Mouse (Mus musculus) heart, postnatal 25 days (tissue): ENCODE results near the gene Tanc1. TPM values are rescaled to one million over a fixed set of nuclear protein-coding genes. Genes with fewer than 3 reads are reported as not detected.

ENCODE experiments used
- DNase-seq: peaks from one replicate; pipeline ENCODE4 v3.0.0; 2022; ENCODE audit warnings: low spot score
- intact Hi-C: fragments of 180-260 bp; cut with DNase I; formaldehyde crosslinking; loops from one replicate; pipeline ENCODE4 v1.15.1; 2025
- total RNA-seq, 2 experiments: library from RNA; stranded (reverse); gene quantifications; 2 replicates each; pipeline ENCODE4 v1.2.3; 2021

Tanc1 gene
- total RNA-seq, 2 experiments from 2014 or later: 27.1 to 29.3 TPM

DNA sequence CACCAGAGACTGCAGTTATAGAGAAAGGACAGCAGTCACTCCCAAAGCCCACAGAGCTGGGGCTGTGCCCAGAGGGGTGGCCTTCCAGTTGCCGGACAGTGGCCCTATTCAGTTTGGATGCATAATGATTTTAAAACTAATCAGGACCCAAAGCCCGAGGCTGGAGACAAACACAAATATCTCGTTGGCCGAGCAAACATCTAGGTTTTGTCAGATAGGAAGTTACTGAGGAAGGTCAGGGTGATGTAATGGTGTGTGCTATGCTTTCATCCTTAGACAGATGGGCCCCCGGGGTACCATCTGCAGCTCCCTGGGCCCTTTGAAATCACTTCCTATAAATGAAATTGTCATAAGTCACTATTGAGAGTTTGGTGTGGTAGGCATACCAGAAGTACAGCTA lies 33.0 kb downstream of the Tanc1 start:
- no peak for DNase-seq
- intact Hi-C loops: loop anchor here (5.0 kb wide), 1 partner anchor 33 kb away; the partner anchor contains the start of gene Tanc1

DNA sequence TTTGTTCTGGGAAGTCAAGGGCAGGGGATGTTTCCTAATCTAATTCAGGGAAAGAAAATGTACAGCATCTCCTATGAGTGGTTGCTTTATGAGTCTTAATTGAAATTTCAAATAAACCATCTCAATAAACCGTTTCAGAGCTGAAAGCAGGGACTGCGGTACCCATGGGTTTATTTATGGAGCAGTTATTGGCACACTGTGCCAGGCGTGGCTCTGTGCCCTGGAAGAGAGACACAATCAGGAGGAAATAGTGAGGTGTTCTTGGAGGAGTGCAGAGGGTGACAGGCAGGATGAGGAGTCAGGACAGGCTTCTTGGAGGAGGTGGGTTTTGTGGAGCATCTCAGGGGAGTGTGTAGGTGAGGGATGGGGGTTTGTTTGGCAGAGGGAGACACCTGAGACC lies 33.7 kb downstream of the Tanc1 start:
- intact Hi-C loops: loop anchor here (5.0 kb wide), 1 partner anchor 33 kb away; the partner anchor contains the start of gene Tanc1
- DNase-seq: no peak

DNA sequence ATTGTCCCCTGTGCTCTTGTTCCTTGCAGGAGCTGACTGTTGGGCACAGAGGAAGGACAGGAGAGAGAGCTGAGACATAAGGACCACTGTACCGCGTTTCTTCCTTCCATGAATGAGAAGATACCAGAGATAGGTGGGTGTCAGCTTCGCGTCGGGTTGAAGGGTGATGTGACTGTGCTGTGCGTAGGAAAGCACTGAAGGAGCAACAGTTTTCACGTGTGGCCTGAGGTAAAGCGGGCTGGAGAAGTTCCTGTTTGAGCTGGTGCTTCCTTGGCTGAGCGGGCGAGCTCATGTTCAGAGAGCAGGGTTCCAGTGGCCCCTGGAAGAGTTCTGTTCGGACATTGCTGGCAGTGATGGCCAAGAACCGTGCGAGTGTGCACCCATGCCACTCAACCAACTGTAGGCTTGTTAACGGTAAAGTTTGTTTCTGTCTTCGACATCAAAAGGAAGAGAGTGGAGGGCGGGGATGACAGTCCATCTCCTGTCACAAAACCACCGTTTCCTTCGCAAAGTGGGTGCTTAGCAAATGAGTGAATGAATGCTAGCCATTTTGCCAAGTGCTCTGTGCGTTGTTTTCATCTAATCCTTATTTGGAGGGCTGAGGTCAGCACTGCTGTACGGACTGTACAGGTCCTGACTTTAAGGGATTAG lies 35.0 kb downstream of the Tanc1 start:
- intact Hi-C loops: loop anchor here (5.0 kb wide), 1 partner anchor 35 kb away; the partner anchor contains the start of gene Tanc1
- DNase-seq: no peak

DNA sequence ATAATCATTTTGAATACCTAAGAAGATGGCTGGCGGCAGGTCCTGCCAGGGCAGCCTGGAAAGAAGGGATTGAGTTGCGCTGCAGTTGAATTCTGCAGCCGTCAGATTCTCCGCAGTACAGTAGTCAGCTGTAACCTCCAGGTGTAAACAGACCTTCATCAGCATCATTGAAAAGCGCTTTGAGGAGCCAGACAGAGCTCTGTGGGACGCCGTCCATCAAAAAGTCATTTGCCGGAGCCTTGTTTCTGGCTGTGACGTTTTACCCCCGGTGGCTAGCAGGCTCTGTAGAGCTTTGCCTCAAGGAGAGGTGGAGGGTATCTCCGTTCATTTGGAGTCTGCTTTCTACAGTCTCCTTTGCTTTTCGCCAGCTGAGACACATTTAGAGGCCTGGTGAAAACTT lies 36.6 kb downstream of the Tanc1 start:
- intact Hi-C loops: loop anchor here (5.0 kb wide), 1 partner anchor 36 kb away; the partner anchor contains the start of gene Tanc1
- DNase-seq: no peak

DNA sequence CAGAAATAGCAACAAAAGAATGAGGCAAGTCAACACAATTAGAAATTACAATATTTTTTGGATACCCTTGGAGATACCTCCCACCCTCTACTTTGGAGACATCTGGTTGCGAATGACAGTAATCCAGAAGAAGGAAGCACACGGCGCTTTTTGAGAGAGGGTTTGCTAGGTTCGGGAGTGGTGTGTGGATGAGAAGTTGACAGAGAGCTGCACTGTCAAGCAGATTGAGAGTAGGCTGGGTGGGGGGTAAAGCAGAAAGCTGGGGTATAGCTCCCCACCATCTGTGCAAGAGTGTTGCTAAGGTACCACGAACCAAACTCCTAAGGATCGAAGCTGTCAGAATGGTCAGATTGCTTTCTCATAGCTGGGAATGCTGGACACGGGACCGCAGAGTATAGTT lies 40.0 kb downstream of the Tanc1 start:
- intact Hi-C loops: no loop called here
- DNase-seq: no peak

DNA sequence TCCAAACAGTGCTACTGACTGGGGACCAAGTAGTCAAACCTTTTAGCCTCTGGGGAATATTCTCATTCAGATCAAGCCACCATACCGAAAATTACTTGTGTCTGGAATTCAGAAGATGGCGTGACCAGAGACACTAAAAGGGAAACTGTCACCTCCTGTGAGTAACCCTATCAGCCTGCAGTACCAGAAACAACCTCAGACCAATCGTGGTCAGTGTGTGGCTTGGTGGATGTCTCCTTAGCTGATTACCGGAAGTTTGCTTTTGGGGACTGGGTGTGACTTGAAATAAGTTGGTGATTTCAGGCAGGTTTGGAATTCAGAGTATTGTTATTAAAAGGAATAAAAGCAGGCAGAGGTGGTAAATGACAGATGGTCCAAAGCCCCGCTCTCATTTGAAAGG lies 40.9 kb downstream of the Tanc1 start:
- intact Hi-C loops: no loop called here
- no peak for DNase-seq

DNA sequence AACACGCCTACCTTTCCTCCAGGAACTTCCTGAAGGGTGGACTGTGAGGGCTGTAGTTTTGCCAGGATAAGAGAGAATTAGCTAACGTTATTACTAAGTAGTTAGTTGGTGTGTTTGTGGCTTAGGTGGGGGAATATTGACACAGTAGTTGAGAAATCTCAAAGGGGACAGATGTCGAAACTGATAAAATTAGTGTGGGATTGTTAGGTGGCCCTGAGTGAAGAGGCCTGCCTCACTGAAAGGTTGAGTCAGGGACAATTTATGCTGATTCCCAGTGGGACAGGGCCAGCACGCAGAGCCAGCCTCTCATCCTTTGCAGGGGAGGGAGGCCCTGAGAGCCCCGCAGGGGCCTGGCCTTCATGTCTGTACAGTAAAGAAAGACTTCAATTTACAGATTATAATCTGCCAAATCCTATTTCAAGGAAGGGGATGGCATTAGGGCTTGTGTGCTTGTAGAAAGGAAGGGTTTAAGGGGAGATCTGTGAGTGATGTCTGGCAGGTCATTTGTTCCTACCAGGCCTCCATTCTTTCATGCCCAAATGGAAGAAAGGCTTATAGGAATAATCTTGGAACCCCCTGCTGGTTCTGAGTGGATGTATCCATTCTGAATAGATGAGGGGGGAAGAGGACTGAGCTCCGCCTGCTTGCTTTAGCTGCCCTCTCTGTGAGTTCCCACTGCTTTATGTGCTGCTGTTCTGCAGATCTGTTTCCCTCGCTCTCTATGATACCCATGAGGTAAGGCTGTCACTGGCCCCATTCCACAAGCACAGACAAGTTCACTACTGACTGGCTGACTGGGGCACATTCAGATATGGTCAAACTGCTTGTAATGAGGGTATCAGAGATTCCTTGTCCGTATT lies 41.7 kb downstream of the Tanc1 start:
- DNase-seq: no peak
- intact Hi-C loops: no loop called here

DNA sequence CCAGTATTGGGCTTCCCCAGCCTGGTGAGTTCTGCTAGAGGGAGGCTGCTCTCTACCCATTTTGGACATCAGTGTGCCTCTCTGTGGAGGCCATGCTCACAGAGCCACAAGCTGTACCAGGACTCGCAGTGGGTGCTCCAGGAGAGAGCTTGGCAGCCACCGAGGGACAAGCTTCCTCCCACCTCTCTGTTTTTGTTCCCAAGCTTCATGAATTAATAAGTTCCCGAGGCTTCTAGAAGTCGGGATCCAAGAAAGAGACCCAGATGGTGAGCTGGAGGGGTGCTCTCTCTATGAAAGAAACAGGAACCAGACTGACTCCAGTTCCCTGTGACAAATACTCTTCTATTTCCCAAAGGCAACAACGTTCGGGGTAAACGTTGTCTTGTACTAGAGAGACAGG lies 43.6 kb downstream of the Tanc1 start:
- intact Hi-C loops: no loop called here
- DNase-seq: no peak

DNA sequence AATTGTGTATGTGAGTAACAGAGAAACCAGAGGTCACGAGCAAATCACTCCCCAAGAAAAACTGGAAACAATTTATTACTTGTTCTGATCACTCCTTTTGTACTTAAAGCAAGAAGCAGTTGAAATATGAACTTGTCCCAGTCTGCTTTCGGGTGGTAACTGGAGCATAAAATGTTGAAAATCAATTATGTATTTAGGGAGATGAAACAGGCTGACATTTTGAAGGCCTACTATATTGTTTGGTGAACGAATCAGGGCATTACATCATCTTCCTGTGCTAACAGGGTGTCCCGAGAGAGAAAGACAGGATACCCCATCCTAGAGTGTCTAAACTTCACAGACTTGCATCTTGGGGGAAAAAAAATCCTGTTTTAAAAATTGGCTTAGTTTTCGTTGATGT lies 44.8 kb downstream of the Tanc1 start:
- DNase-seq: no peak
- intact Hi-C loops: no loop called here

DNA sequence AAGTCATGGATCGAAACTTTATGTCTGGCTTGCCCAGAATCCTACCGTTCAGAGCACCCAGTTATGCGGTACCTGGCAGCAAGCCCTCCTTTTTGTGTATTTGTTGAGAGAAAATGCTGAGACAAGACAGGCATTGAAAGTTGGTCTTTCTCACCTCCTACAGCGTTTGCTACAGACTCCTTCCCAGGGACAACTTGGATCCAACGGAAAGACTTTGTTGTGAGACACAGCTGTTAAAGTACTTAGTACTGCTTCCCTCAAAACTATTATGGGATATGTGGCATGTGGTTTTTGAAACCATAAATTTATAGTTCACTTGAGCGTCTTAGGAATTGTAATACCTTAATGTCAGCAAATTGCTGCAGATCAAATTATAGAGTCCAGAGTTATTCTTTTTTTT lies 47.8 kb downstream of the Tanc1 start:
- no peak for DNase-seq
- intact Hi-C loops: no loop called here

DNA sequence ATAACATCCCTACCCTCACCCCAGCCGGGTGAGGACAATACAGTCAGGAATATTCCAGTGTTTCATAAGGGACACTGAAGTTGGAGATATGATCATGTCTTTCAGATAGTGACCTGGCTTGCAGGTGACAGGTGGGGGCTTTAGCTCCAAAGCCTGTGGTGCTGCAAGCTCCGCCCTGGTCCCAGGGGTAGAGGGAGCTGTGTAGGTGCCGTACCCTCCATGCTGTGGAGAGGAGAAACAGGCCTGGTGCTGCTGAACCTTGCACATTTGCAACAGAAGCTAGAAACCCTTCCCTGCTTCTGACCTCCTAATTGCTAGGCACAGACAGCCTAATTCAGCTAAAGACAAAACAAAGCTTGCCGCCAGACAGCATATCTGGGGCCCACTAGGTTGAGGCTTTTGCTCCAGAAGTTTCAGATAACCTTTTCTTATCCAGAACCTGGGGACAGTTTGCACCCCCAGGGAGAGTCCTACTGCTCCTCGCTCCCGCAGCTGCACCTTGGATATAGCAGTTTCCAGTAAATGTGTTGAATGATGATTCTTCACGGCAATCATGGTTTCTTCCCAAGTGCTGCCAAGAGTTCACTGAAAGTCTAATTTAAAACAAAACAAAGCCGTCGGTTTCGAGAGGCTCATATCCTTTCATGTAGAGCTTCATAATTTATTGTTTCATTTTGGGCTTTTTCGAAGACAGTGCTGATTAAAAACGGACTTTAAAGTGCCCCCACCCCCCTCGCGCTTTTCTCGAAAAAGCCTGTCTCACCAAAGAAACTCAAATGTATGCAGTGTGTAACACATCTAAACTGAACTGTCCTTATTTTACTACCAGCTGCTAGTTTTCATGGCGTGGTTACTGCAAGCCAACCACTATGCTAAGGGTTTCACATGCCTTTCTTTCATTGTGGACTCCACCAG lies 49.3 kb downstream of the Tanc1 start:
- DNase-seq: no peak
- intact Hi-C loops: no loop called here

DNA sequence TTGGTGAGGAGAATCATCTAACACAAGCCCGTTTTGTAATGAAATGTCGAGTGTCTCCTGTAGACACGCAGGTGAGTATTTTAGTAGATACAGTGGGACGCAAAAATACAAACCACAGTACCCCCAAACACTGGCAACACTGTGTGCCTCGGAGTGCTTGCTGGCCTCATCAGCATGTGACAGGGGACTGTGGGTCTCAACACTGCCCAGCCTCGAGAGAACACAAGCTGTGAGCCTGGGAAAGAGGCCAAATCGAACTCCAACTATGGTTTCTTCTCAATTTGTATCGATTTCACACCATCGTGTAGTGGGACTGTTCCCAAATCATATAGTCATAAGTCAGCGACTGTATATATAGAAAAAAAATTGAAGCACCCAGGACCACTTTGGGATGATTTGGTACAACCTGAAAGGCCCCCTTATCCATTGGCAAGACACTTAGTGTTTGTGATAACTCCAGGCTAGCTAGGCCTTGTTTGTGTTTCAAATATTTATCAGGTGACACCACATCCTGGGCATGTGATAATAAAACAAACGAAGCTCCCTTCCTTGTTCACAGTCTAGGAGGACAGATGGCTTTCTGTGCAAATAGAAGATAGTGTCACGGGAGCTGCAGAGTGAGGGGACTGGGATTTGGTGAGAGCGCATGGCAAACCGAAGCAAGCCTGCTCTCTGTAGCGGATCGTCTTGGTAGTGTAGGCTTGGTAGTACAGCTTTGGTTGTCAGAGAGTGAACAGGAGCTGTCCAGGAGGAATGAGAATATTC lies 53.1 kb downstream of the Tanc1 start:
- DNase-seq: no peak
- intact Hi-C loops: no loop called here

DNA sequence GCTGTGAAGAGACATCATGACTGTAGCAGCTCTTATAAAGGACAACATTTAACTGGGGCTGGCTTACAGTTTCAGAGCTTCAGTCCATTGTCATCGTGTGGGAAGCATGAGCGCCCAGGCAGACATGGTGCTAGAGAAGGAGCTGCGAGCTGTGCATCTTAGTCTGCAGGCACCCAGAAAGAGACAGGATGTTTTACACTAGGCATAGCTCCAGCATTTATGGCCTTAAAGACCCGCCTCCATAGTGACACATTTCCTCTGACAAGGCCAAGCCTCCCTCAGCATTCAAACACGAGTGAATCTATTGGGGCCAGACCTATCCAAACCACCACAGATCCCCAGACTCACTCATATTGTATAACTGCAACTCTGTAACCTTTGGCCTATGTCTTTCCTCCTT lies 54.7 kb downstream of the Tanc1 start:
- intact Hi-C loops: no loop called here
- DNase-seq: no peak

DNA sequence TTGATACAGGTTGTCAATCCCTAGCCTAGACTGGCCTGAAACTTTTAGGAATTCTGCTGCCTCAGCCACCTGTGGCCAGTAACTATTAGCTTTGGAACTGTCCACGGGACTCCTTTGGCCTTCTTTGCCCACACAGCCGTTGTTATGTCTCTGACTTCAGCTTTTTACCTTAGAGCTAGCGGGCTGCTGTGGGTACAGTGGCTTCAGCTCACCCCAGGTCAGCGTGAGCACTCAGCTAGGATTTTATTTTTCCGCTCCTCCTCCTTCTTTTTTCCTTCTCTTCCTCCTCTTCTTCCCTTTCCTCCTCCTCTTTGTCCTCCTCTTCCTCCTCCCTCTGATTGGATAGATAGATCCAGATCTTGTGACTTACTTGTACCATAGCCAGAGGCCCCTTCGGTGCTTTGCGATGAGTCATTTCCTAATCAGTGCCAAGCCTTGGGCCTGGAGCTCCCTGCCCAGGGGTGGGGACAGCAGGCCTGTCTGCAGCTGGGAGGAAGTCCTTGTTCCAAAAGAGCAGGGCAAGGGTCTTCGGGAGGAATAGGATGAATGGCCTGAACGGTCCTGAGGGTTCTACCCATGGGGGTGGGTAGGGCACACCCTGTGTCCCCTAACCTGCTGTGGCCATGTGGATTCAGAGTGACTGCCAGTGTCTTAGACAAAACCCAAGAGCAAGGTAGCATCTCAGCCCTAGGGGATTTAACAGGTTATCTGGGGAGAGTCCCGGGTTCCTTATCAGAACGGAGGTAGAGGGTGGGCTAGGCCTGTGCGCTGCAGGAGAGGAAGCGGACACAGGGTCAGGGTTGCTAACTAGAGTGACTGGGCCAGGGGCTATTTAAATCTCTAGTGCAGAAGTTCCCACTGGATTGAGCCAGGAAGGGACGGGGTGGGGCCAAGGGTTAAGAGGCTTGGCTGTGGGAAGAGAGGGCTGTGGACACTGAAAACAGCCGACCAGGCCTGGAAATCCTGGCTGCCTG lies 58.5 kb downstream of the Tanc1 start:
- peak; percentile 78 for DNase-seq
- intact Hi-C loops: loop anchor here (2.0 to 5.0 kb wide), 4 partner anchors 43 to 128 kb away; partner anchors contain the start of gene Tanc1

DNA sequence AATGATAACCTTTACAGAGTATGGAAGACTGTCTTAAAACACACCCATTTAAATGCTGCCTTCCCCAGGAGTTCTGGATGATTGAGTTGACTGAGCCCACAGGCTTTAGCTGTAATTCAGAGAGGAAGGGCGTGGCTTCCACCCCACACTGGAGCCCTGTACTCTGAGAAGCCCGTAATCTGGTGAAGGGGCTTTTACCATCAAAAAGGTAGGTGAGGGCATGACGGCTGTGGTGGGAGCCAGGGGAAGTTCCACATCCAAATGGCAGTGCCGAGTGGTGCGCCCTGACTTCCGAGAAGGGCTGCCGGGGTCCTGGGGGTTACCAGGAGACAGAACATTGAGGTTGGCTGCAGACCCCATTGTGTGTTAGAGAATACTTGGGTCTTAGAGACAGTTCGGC lies 59.8 kb downstream of the Tanc1 start:
- DNase-seq: no peak
- intact Hi-C loops: loop anchor here (2.0 to 5.0 kb wide), 4 partner anchors 44 to 129 kb away; partner anchors contain the start of gene Tanc1

DNA sequence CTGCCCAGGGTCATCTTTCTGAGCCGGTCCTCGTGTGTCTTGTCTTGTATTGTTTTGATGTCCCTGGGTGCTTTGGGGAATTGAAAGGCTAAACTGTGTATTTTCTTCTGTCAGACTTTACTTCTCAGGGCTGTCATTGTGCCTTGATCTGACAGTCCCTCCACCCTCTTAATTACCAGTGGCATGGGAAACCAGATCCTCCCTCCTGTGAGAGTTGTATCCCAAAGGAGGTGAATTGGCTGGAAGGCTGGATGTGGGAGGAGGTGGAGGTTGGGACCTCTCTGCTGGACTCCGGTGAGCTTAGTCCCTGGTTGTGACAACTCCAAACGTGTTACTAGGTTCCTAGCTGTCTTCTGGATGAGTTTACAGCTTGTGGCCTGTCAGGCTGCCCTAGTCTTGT lies 60.2 kb downstream of the Tanc1 start:
- intact Hi-C loops: loop anchor here (5.0 kb wide), 2 partner anchors 45 to 130 kb away; no protein-coding TSS in a partner anchor
- no peak for DNase-seq

DNA sequence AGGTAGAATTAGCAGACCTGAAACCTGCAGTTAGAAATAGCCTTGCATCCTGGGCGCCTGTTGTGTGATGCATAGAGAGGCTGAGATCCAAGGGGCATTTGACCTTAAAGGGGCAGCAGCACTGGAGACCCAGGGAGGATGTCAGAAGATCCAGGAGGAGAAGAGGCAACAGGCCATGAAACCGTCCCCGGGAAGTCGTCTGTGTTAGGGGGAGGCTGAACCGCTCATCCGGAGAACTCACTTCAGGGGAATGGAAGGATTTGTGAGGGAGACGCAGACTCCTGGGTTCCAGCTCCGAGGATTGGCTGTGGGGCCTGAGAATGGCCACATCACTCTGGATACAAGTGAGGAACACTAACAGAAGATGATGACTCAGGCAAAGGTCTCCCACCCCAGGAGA lies 60.8 kb downstream of the Tanc1 start:
- intact Hi-C loops: loop anchor here (5.0 kb wide), 2 partner anchors 45 to 130 kb away; no protein-coding TSS in a partner anchor
- no peak for DNase-seq

DNA sequence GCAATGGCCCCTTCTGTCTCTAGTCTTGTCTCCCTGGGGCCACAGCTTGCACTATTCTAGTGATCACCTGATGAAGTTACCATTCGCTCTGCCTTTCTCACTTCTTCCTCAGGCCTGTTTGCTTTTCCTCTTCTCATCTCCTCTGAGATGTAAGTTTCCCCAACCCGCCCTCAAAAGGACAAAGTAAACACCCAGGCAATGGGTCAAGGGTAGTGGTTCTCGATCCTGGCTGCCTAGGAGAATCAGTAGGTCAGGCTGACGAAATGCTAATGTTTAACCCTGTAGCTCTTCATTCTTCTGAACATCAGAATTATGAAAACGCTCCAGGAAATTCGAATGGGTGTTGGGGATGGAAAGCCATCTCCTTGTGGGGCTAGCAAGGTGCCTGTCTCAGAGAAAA lies 61.5 kb downstream of the Tanc1 start:
- no peak for DNase-seq
- intact Hi-C loops: loop anchor here (5.0 kb wide), 2 partner anchors 46 to 131 kb away; no protein-coding TSS in a partner anchor
